In genomic region chr10:120246994-120247750, GRCm38 (mm10) we compare ENCODE assay signal across 8 mouse cellular contexts. TPM values are rescaled to one million over a fixed set of nuclear protein-coding genes. Genes with fewer than 3 reads are reported as not detected.
DNase-seq lines count a peak whose midpoint lies in the region; ATAC-seq and TF ChIP-seq lines count a peak whose summit lies in the region.

No protein-coding gene starts in this region.

- whole genome bisulfite sequencing in hindbrain, embryonic 10.5 days = 49% methylated on average over 9 of the region's 9 CpGs
- WGBS in hindbrain, embryonic 12.5 days = 48% methylated on average over 9 of the region's 9 CpGs

- peak overlapping the region; percentile 53 for H3K27ac ChIP-seq in hindbrain, embryonic 10.5 days
- H3K27ac ChIP-seq in hindbrain, embryonic 12.5 days = no peak overlapping the region
- no peak overlapping the region for H3K27ac ChIP-seq in left cerebral cortex, adult 2 months

- H3K36me3 ChIP-seq in hindbrain, embryonic 10.5 days = no peaks in the 10 kb centered on the region
- no peaks in the 10 kb centered on the region for H3K36me3 ChIP-seq in hindbrain, embryonic 12.5 days
- no peaks in the 10 kb centered on the region for H3K36me3 ChIP-seq in G1E (replicated peaks)

- DNase-seq in hindbrain, embryonic 10.5 days (ENCODE audit: low spot score) = peak; percentile 50
- DNase-seq in G1E (ENCODE audit: low spot score) = peak; percentile 45
- DNase-seq in embryo, embryonic 11.5 days (ENCODE audit: low read depth, low spot score) = peak; percentile 76
- no peak for DNase-seq in left cerebral cortex, adult 2 months (ENCODE audit: extremely low spot score in 1 of 2, low spot score in 2 of 2)
- DNase-seq in mesoderm, embryonic 11.5 days (ENCODE audit: low read depth, low spot score) = peak; percentile 90
- peak; percentile 53 for DNase-seq in telencephalon, adult 2 months (ENCODE audit: low read depth, low spot score)

- TF ChIP-seq CTCF in G1E (IDR thresholded peaks at IDR 0.05; ENCODE audit: low read depth, low read length) = peak; percentile 59
- TF ChIP-seq CTCF in left cerebral cortex, adult 2 months (IDR thresholded peaks at IDR 0.05) = peak; percentile 77

- H3K4me3 ChIP-seq in hindbrain, embryonic 10.5 days = no peak overlapping the region
- no peak overlapping the region for H3K4me3 ChIP-seq in hindbrain, embryonic 12.5 days
- H3K4me3 ChIP-seq in G1E (ENCODE audit: low read depth, low read length) = no peak overlapping the region
- no peak overlapping the region for H3K4me3 ChIP-seq in left cerebral cortex, adult 2 months

- intact Hi-C loops in left cerebral cortex, adult 2 months (cut with DNase I) = loop anchor here (5.0 kb wide), 2 partner anchors 615 to 630 kb away; no protein-coding TSS in a partner anchor

- H3K27me3 ChIP-seq in hindbrain, embryonic 10.5 days (ENCODE audit: insufficient read depth, poor library complexity, severe bottlenecking) = no peaks in the 10 kb centered on the region
- H3K27me3 ChIP-seq in hindbrain, embryonic 12.5 days = no peaks in the 10 kb centered on the region
- no peaks in the 10 kb centered on the region for H3K27me3 ChIP-seq in G1E (ENCODE audit: insufficient read depth, low read length)

- H3K4me2 ChIP-seq in hindbrain, embryonic 12.5 days (replicated peaks) = no peak overlapping the region

- H3K9ac ChIP-seq in hindbrain, embryonic 12.5 days = no peak overlapping the region

- peaks cover 17% of the 10 kb centered on the region for H3K4me1 ChIP-seq in hindbrain, embryonic 10.5 days (replicated peaks)
- H3K4me1 ChIP-seq in hindbrain, embryonic 12.5 days = peaks cover 6% of the 10 kb centered on the region; the same call in 1 of the 2 replicates
- H3K4me1 ChIP-seq in G1E (ENCODE audit: insufficient read depth, low read depth, low read length) = peaks cover 5% of the 10 kb centered on the region

- no peak for ATAC-seq in hindbrain, embryonic 12.5 days (ENCODE audit: low FRiP score)
- peak; percentile 78 for ATAC-seq in G1E (ENCODE audit: extremely low read depth, insufficient number of reproducible peaks, low FRiP score, poor library complexity, severe bottlenecking)
- peak; percentile 81 to 94 for ATAC-seq in hematopoietic stem cell, adult 5-6 weeks (replicated peaks in 1 of 2; ENCODE audit: insufficient read depth in 1 of 2, low FRiP score in 2 of 2, low TSS enrichment in 1 of 2, low read depth in 1 of 2, poor library complexity in 2 of 2, severe bottlenecking in 2 of 2)

- no peaks in the 10 kb centered on the region for H3K9me3 ChIP-seq in hindbrain, embryonic 10.5 days
- H3K9me3 ChIP-seq in hindbrain, embryonic 12.5 days (replicated peaks) = no peaks in the 10 kb centered on the region; the same call in 1 of the 2 replicates
- H3K9me3 ChIP-seq in G1E (replicated peaks) = no peaks in the 10 kb centered on the region

RNA-seq across cellular contexts. Expression of gene Llph, which starts 20.3 kb away (rescaled TPM):
- polyA plus RNA-seq in hindbrain, embryonic 10.5 days (2016; fragmentation: Nextera tagmentation; extraction: Ambion mirVana) = 50.5 and 64.5 TPM in 2 replicates
- 46.9 and 48.0 TPM in 2 replicates for polyA plus RNA-seq in hindbrain, embryonic 12.5 days (2016; fragmentation: Nextera tagmentation; extraction: Ambion mirVana)
- total RNA-seq in G1E (2014; fragmentation: Nextera tagmentation) (43.9 and 45.0 TPM in 2 replicates), G1E (2017) (62.2 and 87.9 TPM in 2 replicates)
- polyA plus RNA-seq in G1E (2012) = 76.1 and 90.5 TPM in 2 replicates
- total RNA-seq in hematopoietic stem cell, adult 5-6 weeks (2017) = 82.5 and 82.9 TPM in 2 replicates
- total RNA-seq in left cerebral cortex, adult 2 months (2021) = 10 to 100 TPM; 21.7 to 24.3 TPM

RNA-seq across cellular contexts. Expression of gene Irak3, which starts 45.2 kb away (rescaled TPM):
- polyA plus RNA-seq in hindbrain, embryonic 10.5 days (2016; fragmentation: Nextera tagmentation; extraction: Ambion mirVana) = 0.99 and 1.1 TPM in 2 replicates
- 0.96 and 1.9 TPM in 2 replicates for polyA plus RNA-seq in hindbrain, embryonic 12.5 days (2016; fragmentation: Nextera tagmentation; extraction: Ambion mirVana)
- total RNA-seq in G1E (2014; fragmentation: Nextera tagmentation) = 0.87 TPM in 1 of 2 replicates, not detected in the other
- total RNA-seq in G1E (2017) = 0.16 TPM in 1 of 2 replicates, not detected in the other
- polyA plus RNA-seq in G1E (2012) = 0.01 TPM in 1 of 2 replicates, not detected in the other
- 17.7 and 19.2 TPM in 2 replicates for total RNA-seq in hematopoietic stem cell, adult 5-6 weeks (2017)
- total RNA-seq in left cerebral cortex, adult 2 months (2021) = under 1 TPM; 0.61 to 0.72 TPM

RNA-seq across cellular contexts. Expression of gene Tmbim4, which starts 45.8 kb away (rescaled TPM):
- 93.9 and 95.2 TPM in 2 replicates for polyA plus RNA-seq in hindbrain, embryonic 10.5 days (2016; fragmentation: Nextera tagmentation; extraction: Ambion mirVana)
- 71.5 and 78.8 TPM in 2 replicates for polyA plus RNA-seq in hindbrain, embryonic 12.5 days (2016; fragmentation: Nextera tagmentation; extraction: Ambion mirVana)
- total RNA-seq in G1E (2014; fragmentation: Nextera tagmentation) = 70.1 and 74.0 TPM in 2 replicates
- total RNA-seq in G1E (2017) = 92.5 and 104 TPM in 2 replicates
- 65.2 and 67.5 TPM in 2 replicates for polyA plus RNA-seq in G1E (2012)
- 84.9 and 109 TPM in 2 replicates for total RNA-seq in hematopoietic stem cell, adult 5-6 weeks (2017)
- 10 to 100 TPM; 58.7 to 68.8 TPM for total RNA-seq in left cerebral cortex, adult 2 months (2021)

Comparison
In these comparisons a context has a peak if more than half of its experiments do, and no peak if none do; other contexts are left out.
1. DNase-seq: peak in hindbrain, embryonic 10.5 days (single experiment), G1E (single experiment), embryo, embryonic 11.5 days (single experiment), mesoderm, embryonic 11.5 days (single experiment) and telencephalon, adult 2 months (single experiment); none in left cerebral cortex, adult 2 months (0 of 2).